ENCODE assay signal across 19 mouse cellular contexts in genomic region chr11:67801169-67801568, GRCm38 (mm10). TPM values are rescaled to one million over a fixed set of nuclear protein-coding genes. Genes with fewer than 3 reads are reported as not detected.
"Had no signal": no experiment of that assay in that cellular context is flagged by ENCODE, and none has a peak within 500 bp of the region (broad histone marks: within the 10 kb centered on the region; RNA-seq: fewer than 3 reads in every experiment).

No protein-coding gene starts in this region.

- ATAC-seq: midbrain, embryonic 16.5 days had no signal

- H3K4me3 ChIP-seq: limb, embryonic 13.5 days; midbrain, embryonic 12.5 days; neural tube, embryonic 15.5 days had no signal

- H3K4me2 ChIP-seq: limb, embryonic 13.5 days; midbrain, embryonic 12.5 days; neural tube, embryonic 15.5 days had no signal

- DNase-seq: kidney, postnatal 36 days; layer of hippocampus, adult 9-11 months; layer of hippocampus, postnatal 36 days; left cerebral cortex, postnatal 4 days; lung, adult 18-20 months; right cerebral cortex, postnatal 4 days; spleen, adult 18-20 months; thymus, adult 18-20 months; thymus, postnatal 14 days had no signal

- H3K9me3 ChIP-seq: limb, embryonic 13.5 days; midbrain, embryonic 12.5 days; neural tube, embryonic 15.5 days had no signal

- H3K27me3 ChIP-seq: limb, embryonic 13.5 days; midbrain, embryonic 12.5 days; neural tube, embryonic 15.5 days had no signal

- H3K4me1 ChIP-seq: midbrain, embryonic 12.5 days; neural tube, embryonic 15.5 days had no signal

- H3K36me3 ChIP-seq: limb, embryonic 13.5 days; midbrain, embryonic 12.5 days; neural tube, embryonic 15.5 days had no signal

- H3K27ac ChIP-seq: limb, embryonic 13.5 days; liver, embryonic 14.5 days; midbrain, embryonic 12.5 days; neural tube, embryonic 15.5 days had no signal

- H3K9ac ChIP-seq: limb, embryonic 13.5 days; liver, embryonic 14.5 days; midbrain, embryonic 12.5 days; neural tube, embryonic 15.5 days had no signal

RNA-seq across cellular contexts. Expression of gene Dhrs7c, which starts 3.2 kb away (rescaled TPM):
- polyA plus RNA-seq: kidney, embryonic 14.5 days; liver, adult 2 months; liver, embryonic 14.5 days; midbrain, embryonic 12.5 days; midbrain, embryonic 16.5 days; stomach, embryonic 14.5 days had no signal

RNA-seq across cellular contexts. Expression of gene Gsg1l2, which starts 26.8 kb away (rescaled TPM):
- polyA plus RNA-seq: kidney, embryonic 14.5 days; limb, embryonic 13.5 days; liver, adult 2 months; liver, embryonic 14.5 days; lung, embryonic 16.5 days; midbrain, embryonic 12.5 days; midbrain, embryonic 16.5 days; neural tube, embryonic 11.5 days; neural tube, embryonic 15.5 days; stomach, embryonic 14.5 days had no signal

RNA-seq across cellular contexts. Expression of gene Glp2r, which starts 30.2 kb away (rescaled TPM):
- polyA plus RNA-seq: kidney, embryonic 14.5 days; liver, adult 2 months; midbrain, embryonic 12.5 days; neural tube, embryonic 11.5 days; neural tube, embryonic 15.5 days had no signal
